Mouse (Mus musculus): ENCODE results near the gene Gm17783. TPM values are rescaled to one million over a fixed set of nuclear protein-coding genes. Genes with fewer than 3 reads are reported as not detected.
"Not testable (repeated sequence)": the region's sequence is repeated elsewhere in the genome, so short reads cannot be mapped to it uniquely, and the experiment has no call there.

Gene Gm17783
- not detected in 2 replicates for polyA plus RNA-seq (2015; fragmentation: Nextera tagmentation; extraction: Ambion mirVana)

DNA sequence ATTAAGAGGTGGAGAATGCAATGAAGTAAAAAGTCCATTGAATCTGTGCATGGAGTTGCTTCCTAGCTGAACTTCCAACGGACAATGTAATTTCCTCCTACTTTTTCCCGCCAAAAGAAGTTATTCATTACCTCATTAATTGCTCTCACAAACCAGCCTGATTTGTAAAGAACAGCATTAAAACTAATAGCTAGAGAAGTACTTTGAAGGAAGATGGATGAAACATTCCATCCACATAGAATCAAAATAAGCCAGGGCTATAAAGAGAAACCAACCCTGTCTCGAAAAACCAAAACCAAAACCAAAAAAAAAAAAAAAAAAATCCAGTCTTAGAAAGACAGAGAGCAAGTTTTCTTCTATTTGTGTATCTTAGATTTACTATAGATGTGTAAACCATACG, at the start of gene Gm17783:
TSS of gene Gm17783 (minus strand) at position 101 of the 400 bp plus-strand sequence.
- H3K9me3 ChIP-seq, result no peaks in the 10 kb centered on the region

DNA sequence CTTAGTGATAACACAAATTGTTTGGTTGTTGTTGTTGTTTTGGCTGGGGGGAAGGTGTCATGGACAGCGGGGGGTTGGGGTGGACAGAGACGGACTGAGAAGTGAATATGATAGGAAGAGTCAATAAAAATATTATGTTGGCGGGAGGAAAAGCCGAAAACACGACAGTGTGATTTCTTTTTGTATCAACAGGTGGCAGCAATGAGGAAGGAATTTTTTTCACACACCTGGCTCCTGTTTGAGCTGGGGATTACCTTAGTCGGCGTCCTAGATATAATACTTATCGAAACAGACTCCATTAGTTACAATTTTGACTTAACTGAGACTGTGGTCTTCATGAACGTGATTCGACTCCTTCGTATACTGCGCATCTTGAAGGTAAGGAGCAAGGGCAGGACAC, 48.0 kb upstream of the Gm17783 start:
- Histone ChIP-seq H3K27ac (no peak overlapping the region), H3K9ac (replicated peaks) (no peak overlapping the region), H3K9me3 (no peaks in the 10 kb centered on the region), H3K36me3 (no peaks in the 10 kb centered on the region), H3K27me3 (no peaks in the 10 kb centered on the region), H3K4me2 (replicated peaks) (no peak overlapping the region), H3K4me3 (replicated peaks) (no peak overlapping the region), H3K4me1 (replicated peaks) (no peaks in the 10 kb centered on the region)
- 66% methylated on average over 12 of the region's 12 CpGs for WGBS
- no peak for ATAC-seq

More for the DNA sequence above, at the start of gene Gm17783:
- Histone ChIP-seq H3K27me3 (no peaks in the 10 kb centered on the region), H3K4me3 (replicated peaks) (no peak within 1 kb of the TSS), H3K4me2 (replicated peaks) (no peak within 1 kb of the TSS), H3K9ac (replicated peaks) (no peak within 1 kb of the TSS), H3K4me1 (replicated peaks) (no peaks in the 10 kb centered on the region), H3K36me3 (no peaks in the 10 kb centered on the region), H3K27ac (no peak within 1 kb of the TSS)
- 91% methylated on average over 4 of the region's 4 CpGs for WGBS
- no peak for ATAC-seq

DNA sequence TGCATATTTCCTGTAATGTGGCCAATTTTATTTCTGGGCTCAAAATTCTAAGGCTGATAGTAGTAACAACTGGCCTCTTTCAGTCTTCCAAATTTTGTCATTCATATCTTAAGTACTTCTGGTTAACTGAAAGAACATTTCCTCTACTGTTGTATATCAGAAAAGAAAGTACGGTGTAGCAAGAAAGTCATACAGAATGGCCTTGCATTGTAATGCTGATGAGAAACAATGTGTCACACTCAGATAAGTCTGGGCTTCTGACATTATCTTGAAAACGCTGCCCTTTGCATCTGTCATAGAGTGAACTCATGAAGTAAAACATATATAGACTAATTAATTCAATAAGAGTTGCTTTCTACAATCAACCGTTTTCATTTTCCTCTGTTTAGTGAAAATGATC, 40.5 kb upstream of the Gm17783 start:
- Histone ChIP-seq H3K36me3 (no peaks in the 10 kb centered on the region), H3K4me3 (replicated peaks) (no peak overlapping the region), H3K4me1 (replicated peaks) (no peaks in the 10 kb centered on the region), H3K9me3 (no peaks in the 10 kb centered on the region), H3K27me3 (no peaks in the 10 kb centered on the region), H3K9ac (replicated peaks) (no peak overlapping the region), H3K4me2 (replicated peaks) (no peak overlapping the region), H3K27ac (no peak overlapping the region)
- ATAC-seq, result no peak
- WGBS, result 86% methylated on average over 3 of the region's 3 CpGs

DNA sequence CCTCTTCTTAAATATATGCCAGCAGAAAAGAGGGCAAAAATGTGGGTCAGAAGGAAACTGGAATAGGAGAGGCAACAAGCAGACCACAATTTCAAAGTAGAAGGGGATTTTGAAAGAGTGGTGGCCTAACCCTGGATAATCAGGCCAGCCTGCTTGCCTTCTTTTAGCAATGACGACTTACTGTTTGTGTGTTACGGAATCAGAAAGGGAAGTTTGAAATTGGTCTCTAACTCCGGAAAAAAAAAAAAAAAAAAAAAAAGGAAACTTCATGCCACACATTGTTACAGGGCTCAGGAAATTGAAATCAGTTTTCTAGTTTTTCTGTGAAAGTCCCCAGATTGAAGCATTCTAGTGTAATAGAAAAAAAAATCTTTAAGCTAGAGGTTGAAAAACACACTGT, 29.9 kb upstream of the Gm17783 start:
- Histone ChIP-seq H3K27me3 (no peaks in the 10 kb centered on the region), H3K4me3 (replicated peaks) (no peak overlapping the region), H3K27ac (no peak overlapping the region), H3K9me3 (no peaks in the 10 kb centered on the region), H3K9ac (replicated peaks) (no peak overlapping the region), H3K4me1 (replicated peaks) (no peaks in the 10 kb centered on the region), H3K36me3 (no peaks in the 10 kb centered on the region), H3K4me2 (replicated peaks) (no peak overlapping the region)
- WGBS, result 66% methylated on average over 3 of the region's 3 CpGs
- ATAC-seq, result no peak

DNA sequence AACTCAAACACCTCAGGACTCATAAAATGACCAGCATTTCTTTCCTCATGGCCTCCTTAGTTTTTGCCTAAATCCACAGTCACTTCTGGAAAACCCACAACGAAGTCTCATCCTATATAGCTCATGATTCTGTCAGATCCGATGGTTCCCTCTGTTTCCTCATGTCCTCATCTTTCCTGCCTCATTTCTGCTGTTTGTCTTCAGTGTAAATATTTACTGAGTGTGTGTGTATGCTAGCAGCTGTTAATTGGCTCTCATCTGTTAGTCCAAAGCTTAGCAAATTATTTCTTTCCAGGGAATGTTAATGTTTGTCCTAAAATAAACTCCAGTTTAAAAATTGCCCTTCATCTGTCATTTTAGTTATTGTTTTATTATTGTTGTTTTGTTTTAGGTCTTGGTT, 19.7 kb upstream of the Gm17783 start:
- Histone ChIP-seq H3K27me3 (no peaks in the 10 kb centered on the region), H3K9ac (replicated peaks) (no peak overlapping the region)

DNA sequence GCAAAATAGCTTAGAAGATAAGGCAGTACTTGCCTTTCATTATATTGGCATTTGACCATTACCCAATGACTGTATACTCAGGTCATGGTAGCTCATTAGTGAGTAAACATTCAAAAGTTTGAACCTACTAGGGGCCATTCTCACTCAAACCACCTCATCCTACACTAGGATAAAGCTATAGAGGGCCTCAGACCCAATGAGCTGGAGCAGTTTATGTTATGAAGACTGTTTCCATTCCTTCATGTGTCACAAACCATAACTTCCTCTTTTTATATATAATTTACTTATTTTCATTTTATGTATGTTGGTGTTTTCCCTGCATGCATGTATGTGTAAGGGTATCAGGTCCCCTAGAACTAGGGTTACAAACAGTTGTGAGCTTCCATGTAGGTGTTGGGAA, 16.1 kb upstream of the Gm17783 start:
- H3K4me2 ChIP-seq (replicated peaks), result no peak overlapping the region
- no peak overlapping the region for H3K4me3 ChIP-seq (replicated peaks)
- H3K27ac ChIP-seq, result no peak overlapping the region
- no peaks in the 10 kb centered on the region for H3K4me1 ChIP-seq (replicated peaks)
- ATAC-seq, result no peak
- no peaks in the 10 kb centered on the region for H3K27me3 ChIP-seq
- no peaks in the 10 kb centered on the region for H3K36me3 ChIP-seq
- no peaks in the 10 kb centered on the region for H3K9me3 ChIP-seq
- no peak overlapping the region for H3K9ac ChIP-seq (replicated peaks)

More for the DNA sequence above, 19.7 kb upstream of the Gm17783 start:
- no peaks in the 10 kb centered on the region for H3K9me3 ChIP-seq
- no peak for ATAC-seq
- 87% methylated on average over 2 of the region's 2 CpGs for WGBS
- H3K36me3 ChIP-seq, result no peaks in the 10 kb centered on the region
- no peak overlapping the region for H3K4me3 ChIP-seq (replicated peaks)
- no peak overlapping the region for H3K4me2 ChIP-seq (replicated peaks)
- no peaks in the 10 kb centered on the region for H3K4me1 ChIP-seq (replicated peaks)
- no peak overlapping the region for H3K27ac ChIP-seq

DNA sequence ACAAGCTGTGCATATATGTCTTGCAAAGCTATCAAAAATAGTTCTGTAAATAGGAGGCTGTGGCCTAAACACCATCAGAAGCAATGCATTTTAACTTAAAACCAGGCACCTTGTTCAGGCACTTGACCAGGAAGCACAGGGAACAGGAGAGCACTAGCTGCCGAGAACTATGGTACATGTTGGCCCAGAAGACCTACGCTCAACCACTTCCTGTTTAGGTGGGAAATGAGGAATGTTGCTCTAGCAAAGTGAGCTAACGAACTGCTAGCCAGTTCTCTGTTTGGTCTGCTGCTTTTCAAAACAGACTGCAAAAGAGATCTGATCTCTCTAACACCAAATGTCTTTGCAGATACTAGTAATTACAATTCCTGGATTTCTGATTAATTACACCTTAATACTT, 12.5 kb upstream of the Gm17783 start:
- H3K9ac ChIP-seq (replicated peaks), result no peak overlapping the region
- H3K36me3 ChIP-seq, result no peaks in the 10 kb centered on the region
- H3K4me2 ChIP-seq (replicated peaks), result no peak overlapping the region
- WGBS, result 85% methylated on average over 3 of the region's 3 CpGs
- no peak overlapping the region for H3K4me3 ChIP-seq (replicated peaks)
- no peaks in the 10 kb centered on the region for H3K9me3 ChIP-seq
- H3K27me3 ChIP-seq, result no peaks in the 10 kb centered on the region
- H3K27ac ChIP-seq, result no peak overlapping the region
- ATAC-seq, result no peak
- no peaks in the 10 kb centered on the region for H3K4me1 ChIP-seq (replicated peaks)

DNA sequence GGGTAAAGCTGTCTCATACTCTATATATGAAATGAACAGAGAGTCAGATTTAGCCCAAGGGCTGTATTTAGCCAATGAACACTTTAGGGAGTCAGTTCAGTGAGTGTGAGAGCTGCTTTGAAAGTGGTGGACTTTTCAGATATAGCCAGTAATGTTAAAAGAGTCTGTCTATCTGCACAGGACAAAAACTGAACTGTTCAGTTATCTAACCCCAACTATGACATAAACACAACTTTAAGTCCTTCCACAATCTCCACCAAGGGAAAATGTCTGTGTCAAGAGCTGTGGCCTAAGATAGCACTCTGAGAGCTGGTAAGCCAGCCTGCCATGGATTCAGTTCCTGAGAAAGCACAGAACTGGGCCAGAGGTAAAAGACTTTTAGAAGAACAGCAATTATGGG, 10.3 kb upstream of the Gm17783 start:
- H3K4me1 ChIP-seq (replicated peaks), result no peaks in the 10 kb centered on the region
- no peak overlapping the region for H3K4me2 ChIP-seq (replicated peaks)
- no peak for ATAC-seq
- H3K27me3 ChIP-seq, result no peaks in the 10 kb centered on the region
- H3K4me3 ChIP-seq (replicated peaks), result no peak overlapping the region
- no peaks in the 10 kb centered on the region for H3K9me3 ChIP-seq
- H3K9ac ChIP-seq (replicated peaks), result no peak overlapping the region
- H3K27ac ChIP-seq, result no peak overlapping the region
- H3K36me3 ChIP-seq, result no peaks in the 10 kb centered on the region

DNA sequence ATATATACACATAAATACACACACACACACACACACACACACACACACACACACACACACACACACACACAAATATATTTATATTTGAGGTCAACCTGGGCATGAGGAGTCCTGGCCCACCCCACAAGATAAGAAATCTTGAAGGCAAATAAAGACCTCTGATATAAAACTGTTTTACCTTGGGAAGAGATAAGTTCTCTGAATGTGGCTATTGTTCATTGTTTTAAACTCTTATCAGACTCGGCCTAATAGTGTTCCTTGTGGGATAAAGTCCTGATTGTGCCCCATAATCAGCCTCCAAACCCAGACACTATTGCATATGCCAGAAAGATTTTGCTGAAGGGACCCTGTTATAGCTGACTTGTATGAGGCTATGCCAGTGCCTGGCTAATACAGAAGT, 6.5 kb upstream of the Gm17783 start:
- H3K27me3 ChIP-seq; H3K9me3 ChIP-seq; H3K9ac ChIP-seq (replicated peaks); ATAC-seq; H3K4me3 ChIP-seq (replicated peaks); H3K36me3 ChIP-seq; H3K27ac ChIP-seq; H3K4me1 ChIP-seq (replicated peaks); H3K4me2 ChIP-seq (replicated peaks): not testable (repeated sequence)
- 71% methylated on average over 1 of the region's 1 CpGs for WGBS

DNA sequence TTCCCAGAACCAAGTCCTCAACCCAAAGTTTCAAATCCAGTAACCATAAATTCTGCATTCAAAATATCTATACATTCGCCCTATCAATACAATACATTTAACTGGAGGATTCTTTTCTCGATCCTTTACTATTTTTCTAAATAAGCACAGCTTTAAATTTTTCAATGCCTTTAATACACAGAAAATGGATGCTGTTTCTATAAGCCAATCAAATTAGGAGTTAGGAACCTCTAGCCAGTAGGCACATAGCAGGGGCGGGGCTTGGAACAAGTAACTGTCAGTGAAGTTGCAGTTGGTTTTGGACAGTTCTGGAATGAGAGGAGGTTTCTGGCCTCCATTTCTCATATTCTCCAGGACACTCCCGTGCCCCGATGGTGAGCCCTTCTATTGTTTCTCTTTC, 3.2 kb upstream of the Gm17783 start, which contains the start of gene Slc9c1:
TSS of gene Slc9c1 (plus strand) at position 301 of the 400 bp plus-strand sequence.
- no peaks in the 10 kb centered on the region for H3K4me1 ChIP-seq (replicated peaks)
- no peaks in the 10 kb centered on the region for H3K9me3 ChIP-seq
- H3K36me3 ChIP-seq, result no peaks in the 10 kb centered on the region
- 91% methylated on average over 5 of the region's 5 CpGs for WGBS
- no peak within 1 kb of the TSS for H3K4me3 ChIP-seq (replicated peaks)
- no peak within 1 kb of the TSS for H3K9ac ChIP-seq (replicated peaks)
- H3K27me3 ChIP-seq, result no peaks in the 10 kb centered on the region
- no peak within 1 kb of the TSS for H3K4me2 ChIP-seq (replicated peaks)
- H3K27ac ChIP-seq, result no peak within 1 kb of the TSS
- ATAC-seq, result no peak

DNA sequence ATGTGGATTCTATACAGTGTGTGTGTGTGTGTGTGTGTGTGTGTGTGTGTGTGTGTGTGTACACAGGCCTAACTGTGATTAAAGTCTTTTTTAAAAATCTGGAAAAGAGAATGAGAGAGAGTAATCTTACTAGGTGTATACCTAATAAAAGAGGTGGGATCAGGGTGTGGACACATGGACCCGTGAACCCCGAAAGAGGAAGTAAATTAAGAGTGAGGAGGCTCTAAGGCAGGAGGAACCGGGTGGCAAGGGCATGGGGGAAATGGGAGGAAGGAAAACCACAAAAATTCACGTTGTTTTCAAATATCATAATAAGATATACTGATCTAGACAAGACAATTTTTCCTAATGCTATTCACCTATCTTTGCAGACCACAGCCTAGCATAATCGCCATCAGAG, 6.3 kb downstream of the Gm17783 start:
- no peak overlapping the region for H3K4me2 ChIP-seq (replicated peaks)
- H3K4me1 ChIP-seq (replicated peaks), result no peaks in the 10 kb centered on the region
- ATAC-seq, result no peak
- H3K36me3 ChIP-seq, result no peaks in the 10 kb centered on the region
- 85% methylated on average over 5 of the region's 5 CpGs for WGBS
- no peaks in the 10 kb centered on the region for H3K9me3 ChIP-seq
- H3K27ac ChIP-seq, result no peak overlapping the region
- H3K9ac ChIP-seq (replicated peaks), result no peak overlapping the region
- H3K4me3 ChIP-seq (replicated peaks), result no peak overlapping the region
- no peaks in the 10 kb centered on the region for H3K27me3 ChIP-seq

DNA sequence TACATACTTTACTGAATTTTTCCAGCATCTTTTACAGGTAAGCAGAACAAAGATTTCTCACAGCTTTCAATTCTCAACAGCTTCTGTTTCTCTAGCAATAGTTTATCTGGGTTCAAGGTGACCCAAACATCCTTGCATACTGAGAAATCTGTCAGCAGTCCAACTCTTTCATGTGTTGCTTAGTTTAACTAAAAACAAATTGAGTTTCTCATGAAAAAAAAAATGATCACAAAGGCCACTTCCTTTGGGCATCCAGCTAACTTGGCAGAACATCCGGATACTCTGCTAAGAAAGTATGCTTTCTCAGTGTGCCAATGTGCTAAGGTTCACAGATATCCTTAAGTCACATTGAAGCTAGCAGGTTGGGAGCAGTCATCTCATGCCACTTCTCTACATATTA, 36.5 kb downstream of the Gm17783 start:
- 78% methylated on average over 1 of the region's 1 CpGs for WGBS
- H3K4me3 ChIP-seq (replicated peaks), result no peak overlapping the region
- no peaks in the 10 kb centered on the region for H3K9me3 ChIP-seq
- H3K4me1 ChIP-seq (replicated peaks), result no peaks in the 10 kb centered on the region
- H3K27ac ChIP-seq, result no peak overlapping the region
- H3K4me2 ChIP-seq (replicated peaks), result no peak overlapping the region
- no peak overlapping the region for H3K9ac ChIP-seq (replicated peaks)
- H3K27me3 ChIP-seq, result no peaks in the 10 kb centered on the region
- ATAC-seq, result no peak
- H3K36me3 ChIP-seq, result no peaks in the 10 kb centered on the region

DNA sequence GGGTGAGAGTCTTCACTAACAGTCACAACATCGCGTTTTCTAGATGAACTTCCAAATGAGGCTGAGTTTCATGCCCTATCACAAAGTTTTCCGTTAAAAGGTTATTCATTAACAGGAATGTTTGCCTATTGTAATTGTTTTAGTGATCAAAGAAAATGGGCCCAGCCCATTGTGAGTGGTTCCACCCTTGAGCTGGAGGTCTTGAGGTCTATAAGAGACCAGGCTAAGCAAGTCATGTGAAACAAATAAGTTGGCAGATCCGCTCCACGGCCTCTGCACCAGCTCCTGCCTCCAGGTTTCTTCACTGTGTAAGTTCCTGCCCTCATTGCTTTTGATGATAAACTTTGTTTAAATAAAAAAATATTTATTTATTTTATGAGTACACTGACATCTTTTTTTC, 38.9 kb downstream of the Gm17783 start, which contains the start of gene Gm609:
TSS of gene Gm609 (minus strand) at position 43 of the 400 bp plus-strand sequence.
- H3K36me3 ChIP-seq, result no peaks in the 10 kb centered on the region
- H3K4me3 ChIP-seq (replicated peaks), result no peak within 1 kb of the TSS
- no peaks in the 10 kb centered on the region for H3K4me1 ChIP-seq (replicated peaks)
- WGBS, result 87% methylated on average over 5 of the region's 5 CpGs
- H3K9me3 ChIP-seq, result no peaks in the 10 kb centered on the region
- no peak within 1 kb of the TSS for H3K4me2 ChIP-seq (replicated peaks)
- no peak for ATAC-seq
- H3K27ac ChIP-seq, result no peak within 1 kb of the TSS
- no peak within 1 kb of the TSS for H3K9ac ChIP-seq (replicated peaks)
- H3K27me3 ChIP-seq, result no peaks in the 10 kb centered on the region

Measured in midbrain, embryonic 13.5 days (tissue).